Mouse (Mus musculus) forebrain, embryonic 10.5 days (tissue): Measurements from ENCODE around the gene Asap3. TPM values are rescaled to one million over a fixed set of nuclear protein-coding genes. Genes with fewer than 3 reads are reported as not detected.
A peak's percentile ranks its signal among the peaks of the same experiment; 100 is the strongest.

Source experiments
- DNase-seq: peaks from one replicate; pipeline ENCODE4 v3.0.0-alpha.2; 2017; ENCODE audit warnings: low spot score; ENCODE audit errors: extremely low spot score
- H3K27ac ChIP-seq: fragments of 300-500 bp; sonication (generic); 2 replicates; pipeline ENCODE4 v1.5.1; 2016; ENCODE audit warnings: mild to moderate bottlenecking
- H3K27me3 ChIP-seq: fragments of 300-500 bp; sonication (generic); 2 replicates; pipeline ENCODE4 v1.6.1; 2016; ENCODE audit warnings: mild to moderate bottlenecking; ENCODE audit not compliant: poor library complexity, severe bottlenecking
- H3K36me3 ChIP-seq: fragments of 300-500 bp; sonication (generic); replicated peaks from 2 replicates; pipeline ENCODE4 v1.6.1; 2016; ENCODE audit warnings: mild to moderate bottlenecking, moderate library complexity
- H3K4me1 ChIP-seq: fragments of 300-500 bp; sonication (generic); 2 replicates; pipeline ENCODE4 v1.6.1; 2016
- H3K4me3 ChIP-seq: fragments of 300-500 bp; sonication (generic); 2 replicates; pipeline ENCODE4 v1.5.1; 2016; ENCODE audit warnings: mild to moderate bottlenecking, moderate library complexity
- H3K9me3 ChIP-seq: fragments of 300-500 bp; sonication (generic); 2 replicates; pipeline ENCODE4 v1.6.1; 2016; ENCODE audit warnings: mild to moderate bottlenecking, moderate library complexity
- WGBS: fragments of 180-500 bp; shearing (Covaris S2); methylation state at CpG from one replicate; pipeline ENCODE4 v1.1.7; 2016; 5-methylcytosine and 5-hydroxymethylcytosine counted together
- polyA plus RNA-seq: library from polyadenylated mRNA; unstranded; fragments of >200 nt; fragmentation: Nextera tagmentation; extraction: Ambion mirVana; gene quantifications from 2 replicates; pipeline ENCODE4 v1.2.1, GENCODE M21; 2016

Gene Asap3
- polyA plus RNA-seq, result 4.7 and 5.2 TPM in 2 replicates

GRCm38 (mm10) chr4:136206033-136206893, at the start of gene Asap3:
Asap3 (plus strand) TSS chr4:136206365.
- peak within 1 kb of the TSS; percentile 85 for H3K27ac ChIP-seq
- peaks cover 58% of the 10 kb centered on the region for H3K27me3 ChIP-seq
- no peaks in the 10 kb centered on the region for H3K9me3 ChIP-seq
- H3K36me3 ChIP-seq, result no peaks in the 10 kb centered on the region
- DNase-seq, result peak; percentile 100
- WGBS, result 1% methylated on average over 52 of the region's 54 CpGs
- H3K4me3 ChIP-seq, result peak within 1 kb of the TSS; percentile 74
- peaks cover 36% of the 10 kb centered on the region for H3K4me1 ChIP-seq

DNA sequence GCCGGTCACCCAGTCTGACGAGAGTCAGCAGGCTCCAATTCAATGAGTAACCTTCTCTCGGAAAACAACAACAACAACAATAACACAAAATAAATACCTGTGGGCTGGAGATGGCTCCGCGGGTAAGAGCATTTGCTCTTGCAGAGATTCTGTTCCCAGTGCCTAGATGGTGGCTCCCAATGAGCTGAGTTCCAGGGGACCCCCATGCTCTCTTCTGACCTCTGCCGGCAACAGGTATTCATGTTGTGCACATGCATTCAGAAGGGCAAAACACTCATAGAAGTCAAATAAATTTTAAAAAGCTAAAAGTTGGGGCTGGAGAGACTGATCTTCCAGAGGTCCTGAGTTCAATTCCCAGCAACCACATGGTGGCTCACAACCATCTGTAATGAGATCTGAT, 47.7 kb upstream of the Asap3 start:
- Histone ChIP-seq H3K4me3 (no peak overlapping the region), H3K27me3 (no peaks in the 10 kb centered on the region), H3K27ac (peak overlapping the region; percentile 22; the same call in 1 of the 2 replicates), H3K9me3 (no peaks in the 10 kb centered on the region), H3K4me1 (peaks cover 34% of the 10 kb centered on the region), H3K36me3 (no peaks in the 10 kb centered on the region)
- DNase-seq, result no peak
- WGBS, result 82% methylated on average over 6 of the region's 6 CpGs

DNA sequence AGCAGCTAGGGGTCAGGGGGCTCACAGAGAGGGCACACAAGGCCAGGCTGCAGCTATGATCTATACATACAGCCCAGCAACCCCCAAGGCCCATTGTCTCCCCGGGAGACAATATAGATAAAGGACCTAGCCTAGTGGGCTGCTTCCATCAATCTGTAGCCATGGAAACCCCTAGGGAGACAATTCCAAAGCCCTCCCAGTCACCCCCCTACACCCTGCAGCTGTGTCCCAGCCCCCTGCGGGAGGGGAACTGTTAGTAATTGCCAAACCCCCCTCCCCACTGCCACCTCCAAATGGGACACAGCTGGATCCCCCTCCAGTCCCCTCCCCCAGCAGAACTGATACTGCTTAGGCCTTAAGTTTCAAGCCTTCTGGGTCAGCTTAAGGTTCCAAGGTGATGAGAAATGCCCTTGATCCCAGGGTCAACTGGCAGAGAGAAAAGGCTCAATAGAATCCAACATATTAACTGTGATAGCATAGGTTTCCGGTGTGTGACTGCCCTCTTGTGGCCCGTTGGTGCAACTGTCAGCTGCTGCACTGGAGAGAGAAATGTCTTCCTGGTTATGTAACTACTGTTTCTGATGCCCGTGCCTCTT, 46.3 kb upstream of the Asap3 start:
- DNase-seq, result peak; percentile 90
- WGBS, result 1% methylated on average over 5 of the region's 5 CpGs
- Histone ChIP-seq H3K27me3 (no peaks in the 10 kb centered on the region), H3K9me3 (no peaks in the 10 kb centered on the region), H3K4me3 (peak overlapping the region; percentile 27), H3K4me1 (peaks cover 37% of the 10 kb centered on the region), H3K27ac (peak overlapping the region; percentile 81), H3K36me3 (no peaks in the 10 kb centered on the region)

GRCm38 (mm10) chr4:136163448-136163847, 42.7 kb upstream of the Asap3 start:
- no peaks in the 10 kb centered on the region for H3K9me3 ChIP-seq
- DNase-seq, result peak; percentile 94
- H3K4me3 ChIP-seq, result peak overlapping the region; percentile 14; the same call in 1 of the 2 replicates
- H3K27ac ChIP-seq, result no peak overlapping the region
- H3K27me3 ChIP-seq, result no peaks in the 10 kb centered on the region
- 4% methylated on average over 11 of the region's 11 CpGs for WGBS
- no peaks in the 10 kb centered on the region for H3K36me3 ChIP-seq
- H3K4me1 ChIP-seq, result peaks cover 28% of the 10 kb centered on the region

DNA sequence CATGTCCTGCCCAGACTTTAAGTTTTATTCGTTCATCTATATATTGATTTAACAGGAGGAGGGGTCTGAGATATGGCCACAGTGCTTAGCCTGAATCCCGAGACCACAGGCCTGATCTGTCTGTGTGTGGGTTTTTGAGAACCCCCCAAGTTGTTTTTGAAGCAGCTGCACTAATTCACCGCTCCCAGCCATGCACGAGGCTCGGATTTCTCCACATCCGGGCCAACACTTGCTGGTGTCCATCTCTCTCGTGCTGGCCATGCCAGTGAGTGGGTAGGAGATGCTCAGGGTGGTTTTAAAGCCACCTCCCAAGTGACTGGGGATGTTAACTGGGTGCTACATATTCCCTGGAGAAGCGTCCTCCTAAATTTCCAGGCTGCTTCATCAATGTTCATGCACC, 41.2 kb upstream of the Asap3 start:
- no peaks in the 10 kb centered on the region for H3K36me3 ChIP-seq
- no peak for DNase-seq
- no peaks in the 10 kb centered on the region; the same call in 1 of the 2 replicates for H3K27me3 ChIP-seq
- 85% methylated on average over 8 of the region's 8 CpGs for WGBS
- H3K4me1 ChIP-seq, result peaks cover 15% of the 10 kb centered on the region
- no peaks in the 10 kb centered on the region for H3K9me3 ChIP-seq
- no peak overlapping the region for H3K4me3 ChIP-seq
- no peak overlapping the region for H3K27ac ChIP-seq

DNA sequence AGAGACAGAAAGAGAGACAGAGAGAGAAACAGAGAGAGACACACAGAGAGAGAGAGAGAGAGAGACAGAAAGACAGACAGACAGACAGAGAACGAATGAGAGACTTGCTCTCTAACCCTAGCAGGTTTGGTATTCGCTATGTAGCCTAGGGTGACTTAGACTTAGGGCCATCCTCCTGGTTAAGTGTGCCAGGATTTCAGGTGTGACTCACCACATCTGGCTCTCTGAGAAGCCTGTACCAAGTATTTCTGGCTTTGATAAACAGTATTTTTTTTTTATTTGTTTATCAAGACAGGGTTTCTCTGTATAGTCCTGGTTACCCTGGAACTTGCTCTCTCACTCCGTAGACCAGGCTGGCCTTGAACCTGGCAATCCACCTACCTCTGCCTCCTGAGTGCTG, 38.5 kb upstream of the Asap3 start:
- Histone ChIP-seq H3K36me3 (no peaks in the 10 kb centered on the region), H3K4me3 (no peak overlapping the region), H3K4me1 (peaks cover 19% of the 10 kb centered on the region), H3K27me3 (no peaks in the 10 kb centered on the region; the same call in 1 of the 2 replicates), H3K9me3 (no peaks in the 10 kb centered on the region), H3K27ac (no peak overlapping the region)
- WGBS, result 83% methylated on average over 3 of the region's 3 CpGs
- DNase-seq, result no peak

DNA sequence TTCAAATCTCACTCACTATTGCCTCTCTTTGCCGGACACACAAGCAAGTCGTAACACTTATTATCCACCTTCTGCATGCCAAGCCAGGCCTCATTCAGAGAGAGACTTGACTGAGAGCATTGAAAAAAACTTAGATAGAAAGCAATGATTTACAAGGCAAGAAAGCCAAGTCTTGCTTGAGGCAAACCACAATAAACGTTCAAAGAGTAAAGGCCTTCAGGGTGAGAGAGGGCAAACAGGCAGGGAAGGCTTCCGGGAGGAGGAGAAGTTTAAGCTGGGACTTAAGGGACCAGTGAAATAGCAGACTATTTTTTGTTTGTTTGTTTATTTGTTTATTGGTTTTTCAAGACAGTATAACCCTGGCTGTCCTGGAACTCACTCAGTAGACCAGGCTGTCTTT, 35.8 kb upstream of the Asap3 start:
- peaks cover 13% of the 10 kb centered on the region for H3K36me3 ChIP-seq
- H3K27me3 ChIP-seq, result no peaks in the 10 kb centered on the region; the same call in 1 of the 2 replicates
- no peaks in the 10 kb centered on the region for H3K9me3 ChIP-seq
- no peak for DNase-seq
- no peak overlapping the region for H3K27ac ChIP-seq
- peaks cover 40% of the 10 kb centered on the region for H3K4me1 ChIP-seq
- H3K4me3 ChIP-seq, result no peak overlapping the region
- WGBS, result 86% methylated on average over 4 of the region's 4 CpGs

DNA sequence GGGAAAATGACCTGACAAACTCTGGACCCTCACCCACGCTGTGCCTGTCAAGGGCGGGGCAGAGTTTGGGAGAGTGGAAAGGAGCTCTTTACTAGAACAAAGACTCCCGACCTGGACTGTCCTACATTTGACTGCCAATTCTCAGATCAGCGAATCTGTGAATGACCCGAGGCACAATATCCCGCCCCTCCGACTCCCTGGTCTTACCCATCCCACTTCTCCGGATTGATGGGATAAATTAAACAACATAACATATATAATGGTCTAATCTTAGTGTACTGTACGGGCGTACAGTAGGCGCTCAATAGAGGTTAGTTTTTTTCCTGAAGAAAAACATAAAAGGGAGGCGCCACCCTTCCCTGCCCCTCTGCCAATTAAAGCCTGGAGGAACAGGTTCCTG, 34.7 kb upstream of the Asap3 start:
- Histone ChIP-seq H3K27ac (peak overlapping the region; percentile 96), H3K4me3 (peak overlapping the region; percentile 93), H3K36me3 (peaks cover 21% of the 10 kb centered on the region), H3K4me1 (peaks cover 51% of the 10 kb centered on the region), H3K27me3 (no peaks in the 10 kb centered on the region; the same call in 1 of the 2 replicates), H3K9me3 (no peaks in the 10 kb centered on the region)
- 20% methylated on average over 12 of the region's 12 CpGs for WGBS
- no peak for DNase-seq

- no peaks in the 10 kb centered on the region for H3K9me3 ChIP-seq
- peaks cover 21% of the 10 kb centered on the region for H3K36me3 ChIP-seq
- DNase-seq, result peak; percentile 80
- peak within 1 kb of the TSS; percentile 96 for H3K27ac ChIP-seq
- H3K27me3 ChIP-seq, result no peaks in the 10 kb centered on the region; the same call in 1 of the 2 replicates
- peaks cover 57% of the 10 kb centered on the region for H3K4me1 ChIP-seq
- WGBS, result 0% methylated on average over 35 of the region's 35 CpGs
- H3K4me3 ChIP-seq, result peak within 1 kb of the TSS; percentile 93
These were observed 34.1 kb upstream of the Asap3 start, which contains the start of gene E2f2 for GRCm38 (mm10) chr4:136172011-136172541. E2f2 (plus strand) TSS chr4:136172394.

DNA sequence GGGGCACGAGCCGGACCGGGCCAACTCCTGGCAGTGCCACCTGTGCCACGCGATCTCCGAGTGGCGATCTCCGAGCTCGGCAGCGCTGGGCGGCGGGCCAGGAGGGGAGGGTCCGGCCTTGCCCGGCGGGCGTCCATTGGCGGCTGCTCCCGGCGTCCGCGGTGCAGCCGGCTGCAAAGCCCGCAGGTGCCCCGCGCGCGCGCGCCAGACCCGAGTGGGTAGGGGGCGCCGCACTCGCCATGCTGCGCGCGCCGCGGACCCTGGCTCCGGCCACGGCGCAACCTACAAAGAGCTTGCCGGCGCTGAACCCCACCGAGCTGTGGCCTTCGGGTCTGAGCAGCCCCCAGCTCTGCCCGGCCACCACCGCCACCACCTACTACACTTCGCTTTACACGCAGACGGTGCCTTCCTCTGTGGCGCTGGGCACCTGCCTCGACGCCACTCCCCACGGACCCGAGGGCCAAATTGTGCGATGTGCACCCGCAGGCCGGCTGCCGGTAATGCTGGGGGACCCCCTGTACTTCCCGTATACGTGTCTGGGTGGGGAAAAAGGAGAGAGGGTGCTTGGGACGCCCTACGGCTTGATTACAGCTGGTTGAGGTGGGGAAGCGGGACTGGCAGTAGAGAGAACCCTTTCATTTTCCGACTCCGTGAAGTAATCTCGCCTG, 33.5 kb upstream of the Asap3 start:
- under 1% methylated on average over 67 of the region's 67 CpGs for WGBS
- Histone ChIP-seq H3K4me3 (peak overlapping the region; percentile 93), H3K27ac (peak overlapping the region; percentile 96), H3K36me3 (peaks cover 25% of the 10 kb centered on the region), H3K27me3 (no peaks in the 10 kb centered on the region; the same call in 1 of the 2 replicates), H3K9me3 (no peaks in the 10 kb centered on the region), H3K4me1 (peaks cover 63% of the 10 kb centered on the region)
- peak; percentile 60 for DNase-seq

DNA sequence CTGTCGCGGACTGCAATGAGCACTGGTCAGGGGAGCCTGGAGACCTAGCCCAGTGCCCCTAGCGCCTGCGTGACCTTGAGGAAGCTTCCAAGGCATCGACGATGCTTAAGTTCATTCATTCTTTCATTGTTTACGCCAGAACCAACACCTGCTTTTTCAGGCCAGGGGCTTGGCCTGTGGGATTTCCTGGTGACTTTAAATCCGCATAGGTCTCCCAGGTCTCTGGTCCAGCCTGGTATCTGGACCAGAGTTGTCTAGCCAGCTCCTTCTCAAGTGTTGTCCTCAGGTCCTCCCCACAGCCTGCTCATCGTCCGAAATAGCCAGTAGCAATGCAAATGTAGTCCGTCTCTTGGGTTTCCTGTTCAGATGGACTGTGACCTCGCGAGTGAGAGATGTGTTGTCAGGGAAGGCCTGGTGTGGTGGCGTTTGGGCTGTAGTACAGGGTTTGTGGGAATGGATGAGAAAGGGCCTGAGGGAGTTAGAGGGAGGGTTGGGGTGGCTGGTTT, 32.9 kb upstream of the Asap3 start:
- WGBS, result 4% methylated on average over 14 of the region's 14 CpGs
- H3K36me3 ChIP-seq, result peaks cover 31% of the 10 kb centered on the region
- H3K27me3 ChIP-seq, result no peaks in the 10 kb centered on the region; the same call in 1 of the 2 replicates
- no peaks in the 10 kb centered on the region for H3K9me3 ChIP-seq
- peak overlapping the region; percentile 96 for H3K27ac ChIP-seq
- DNase-seq, result peak; percentile 46
- H3K4me3 ChIP-seq, result peak overlapping the region; percentile 93
- peaks cover 69% of the 10 kb centered on the region for H3K4me1 ChIP-seq
